Mouse (Mus musculus) left cerebral cortex, adult 8-10 months (tissue): Measurements from ENCODE around the gene Stxbp3. TPM values are rescaled to one million over a fixed set of nuclear protein-coding genes. Genes with fewer than 3 reads are reported as not detected.

Source experiments
- DNase-seq, 2 experiments: peaks; one replicate each; pipeline ENCODE4 v3.0.0; 2022; ENCODE audit warnings: low spot score in 2 of 2
- total RNA-seq, 4 experiments: library from RNA; stranded (reverse); gene quantifications; 2 replicates each; pipeline ENCODE4 v1.2.4; 2022

Gene Stxbp3
- total RNA-seq, 4 experiments from 2014 or later, result 25.3 to 32.4 (median 28.7) TPM

DNA sequence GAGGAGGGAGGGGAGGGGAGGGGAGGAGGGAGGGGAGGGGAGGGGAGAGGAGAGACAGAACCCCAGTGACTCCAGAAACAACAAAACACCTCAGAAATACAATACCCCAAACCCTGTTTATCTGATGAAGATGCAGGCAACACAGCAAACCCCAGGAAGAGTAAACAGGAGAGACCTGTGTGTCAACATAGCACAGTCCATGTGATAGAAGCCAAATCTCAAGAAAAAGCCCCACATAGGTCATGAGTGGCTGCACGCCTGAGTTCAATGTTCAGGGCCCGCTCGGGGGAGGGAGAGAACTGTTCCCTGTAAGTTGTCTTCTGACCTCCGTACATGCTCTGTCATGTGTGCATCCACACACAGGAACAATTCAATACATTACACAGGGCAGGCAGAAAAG is 43.9 kb downstream of the Stxbp3 start:
- no peak for DNase-seq

DNA sequence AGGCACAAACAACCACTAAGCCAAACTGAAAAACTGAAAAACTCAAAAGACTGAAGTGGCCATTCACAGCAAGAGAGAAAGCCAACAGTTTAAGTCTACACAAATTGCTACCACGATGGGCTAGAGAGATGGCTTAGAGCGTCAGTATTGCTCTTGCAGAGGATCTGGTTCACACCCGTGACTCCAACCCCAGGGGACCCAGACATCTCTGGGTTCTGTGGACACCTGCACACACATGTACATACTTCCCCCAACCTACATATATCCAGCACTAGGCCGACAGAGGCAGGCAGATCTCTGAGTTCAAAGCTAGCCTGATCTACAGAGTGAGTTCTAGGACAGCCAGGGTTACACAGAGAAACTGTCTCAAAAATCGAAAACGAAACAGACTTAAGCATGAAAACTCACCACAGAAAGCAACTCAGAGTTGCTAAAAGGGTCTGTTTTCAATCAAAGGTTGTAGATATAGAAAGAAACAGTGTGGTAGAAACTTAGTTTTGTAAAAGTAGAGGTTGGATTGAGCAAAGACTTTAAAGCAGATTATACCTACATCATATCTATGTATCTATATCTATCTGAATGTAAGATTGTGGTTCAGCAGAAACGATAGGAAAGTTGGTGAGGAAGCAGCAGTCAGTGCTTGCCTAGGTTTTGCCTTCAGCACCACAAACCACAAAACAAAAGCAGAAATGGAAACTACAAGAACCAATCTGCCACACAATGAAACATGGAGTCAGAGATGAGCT is 44.6 kb downstream of the Stxbp3 start:
- no peak for DNase-seq

DNA sequence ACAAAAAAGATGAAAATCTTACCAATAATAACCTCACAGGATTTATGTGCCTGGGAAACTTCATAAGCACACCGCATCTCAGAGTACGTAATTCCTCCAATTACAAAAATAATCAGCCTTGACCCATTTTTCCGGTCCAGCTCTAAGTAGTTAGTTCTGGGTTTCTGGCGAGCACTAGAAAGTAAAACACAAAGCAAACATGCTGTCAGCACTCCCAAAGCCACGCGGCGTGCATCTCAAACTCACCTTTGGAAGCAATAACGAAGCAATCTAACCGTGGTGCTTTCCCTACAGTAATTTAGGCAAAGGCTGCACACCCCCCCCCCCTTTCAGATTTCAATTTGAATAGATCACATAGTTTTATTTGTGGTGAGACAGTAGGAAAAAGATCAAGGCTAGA is 45.5 kb downstream of the Stxbp3 start:
- no peak for DNase-seq

GRCm38 (mm10) chr3:108792420-108792819 is 47.9 kb downstream of the Stxbp3 start:
- DNase-seq, result no peak

DNA sequence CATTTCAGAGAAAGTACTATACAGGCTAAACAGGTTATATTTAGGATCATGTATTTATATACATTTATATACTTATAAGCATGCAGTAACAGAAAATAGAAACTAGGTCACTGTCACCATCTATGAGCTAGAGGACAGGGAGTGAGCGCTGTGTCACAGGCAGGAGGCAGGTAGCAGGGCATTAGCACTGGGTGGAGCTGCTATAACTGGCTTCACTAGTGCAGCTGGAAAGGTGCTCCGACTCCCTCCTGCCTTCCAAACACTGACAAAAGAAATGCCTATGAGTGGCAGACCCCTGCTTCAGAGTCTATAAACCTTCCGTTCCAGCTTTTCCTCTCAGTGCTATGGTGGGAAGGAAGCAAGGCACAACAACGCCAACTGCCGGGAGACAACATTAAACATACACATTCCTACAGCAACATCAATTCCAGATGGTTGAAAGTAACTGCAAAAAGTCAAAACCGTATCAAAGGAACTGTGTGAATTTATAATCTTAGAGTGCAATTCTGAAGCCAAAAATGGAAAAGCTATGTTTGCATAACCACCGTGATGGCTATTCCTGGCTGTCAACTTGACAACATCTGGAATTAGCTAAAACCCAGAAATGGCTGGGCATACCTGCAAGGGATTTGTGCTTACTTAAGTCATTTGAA is 49.1 kb downstream of the Stxbp3 start:
- DNase-seq, result no peak

DNA sequence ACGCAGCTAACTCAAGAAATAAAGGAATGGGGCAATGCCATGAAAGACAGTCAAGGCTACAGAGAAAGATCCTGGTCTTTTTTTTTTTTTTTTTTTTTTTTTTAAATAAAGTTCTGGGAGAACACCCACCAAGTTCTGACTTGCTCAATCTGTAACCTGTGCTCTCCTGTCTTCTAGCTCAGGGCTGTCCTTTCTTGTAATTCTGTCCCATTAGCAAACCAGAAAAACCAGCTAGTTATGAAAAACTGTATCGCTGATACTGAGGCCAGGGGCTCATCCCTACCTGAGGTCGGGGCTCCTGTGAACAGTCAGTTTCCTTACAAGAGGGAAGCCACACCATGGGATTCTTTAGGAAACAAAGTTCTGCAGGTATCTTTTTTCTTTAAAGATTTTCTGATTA is 49.8 kb downstream of the Stxbp3 start:
- no peak for DNase-seq

- DNase-seq, result no peak
These were observed 51.0 kb downstream of the Stxbp3 start for GRCm38 (mm10) chr3:108789299-108789698.

DNA sequence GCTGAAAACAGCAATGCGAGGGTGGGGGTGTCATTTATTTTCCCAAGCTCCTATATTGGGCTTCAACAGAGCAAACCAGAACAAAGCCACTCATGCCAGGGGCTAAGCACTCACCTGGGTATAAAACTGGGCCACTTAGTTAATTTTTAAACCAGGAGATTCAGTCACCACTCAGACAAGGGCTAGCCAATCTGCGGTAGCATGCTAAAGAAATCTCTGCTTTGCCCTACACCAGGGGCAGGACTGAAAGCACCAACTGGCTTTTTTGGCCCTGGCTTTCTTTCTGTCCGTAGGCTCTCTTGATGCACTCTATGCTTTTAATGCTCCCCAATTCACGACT is 51.9 kb downstream of the Stxbp3 start:
- no peak for DNase-seq

GRCm38 (mm10) chr3:108787754-108788454 is 52.4 kb downstream of the Stxbp3 start:
- DNase-seq, result no peak

DNA sequence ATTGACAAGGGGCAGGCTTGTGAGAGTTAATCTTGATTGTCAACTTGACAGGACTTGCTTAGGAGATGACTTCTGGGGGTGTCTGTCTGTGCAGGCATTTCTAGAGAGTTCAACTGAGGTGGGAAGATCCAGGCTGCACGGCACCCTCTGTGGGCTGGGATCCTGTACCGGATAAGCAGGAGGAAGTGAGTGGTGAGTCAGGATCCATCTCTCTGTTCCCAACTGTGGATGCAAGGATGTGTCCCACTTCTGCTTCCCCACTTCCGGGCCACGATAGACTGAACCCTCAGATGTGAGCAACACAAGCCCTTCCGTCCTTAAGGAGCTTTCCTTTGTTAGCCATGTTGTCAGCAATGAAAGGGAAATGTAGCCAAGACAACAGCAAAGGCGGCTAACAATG is 53.8 kb downstream of the Stxbp3 start:
- DNase-seq, result no peak

GRCm38 (mm10) chr3:108782364-108782895 is 57.9 kb downstream of the Stxbp3 start:
- no peak for DNase-seq

- no peak for DNase-seq
These were observed 58.4 kb downstream of the Stxbp3 start for GRCm38 (mm10) chr3:108781884-108782270.

DNA sequence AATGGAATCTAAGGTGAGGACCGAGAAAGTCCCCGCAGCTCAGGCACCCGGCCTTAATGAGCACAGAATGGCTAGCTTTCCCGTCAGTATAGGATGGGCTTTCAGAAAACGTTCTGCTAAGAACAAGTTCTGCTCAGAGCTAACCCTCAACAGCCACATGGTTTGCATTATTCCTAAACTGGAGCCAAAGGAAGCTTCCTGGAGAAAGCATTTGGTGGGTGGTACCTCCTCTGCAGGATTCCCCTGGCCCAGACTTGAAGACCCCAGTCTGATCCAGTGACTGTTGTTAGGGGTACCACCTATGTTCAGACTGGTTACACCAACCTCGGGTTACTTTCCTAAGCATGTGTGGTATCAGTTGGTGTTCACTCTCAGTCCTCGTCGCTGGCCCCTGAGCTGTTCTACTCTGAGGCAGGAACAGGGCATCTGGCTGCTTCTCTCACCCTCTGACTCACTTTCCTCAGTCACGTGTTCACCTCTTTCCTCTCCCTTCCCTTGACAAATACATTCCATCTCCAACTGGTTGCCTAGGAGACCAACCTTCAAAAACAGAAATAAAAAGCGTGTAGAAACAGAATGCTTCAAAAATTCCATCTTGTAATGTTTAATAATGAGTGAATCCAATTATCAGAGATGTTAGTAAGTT is 59.0 kb downstream of the Stxbp3 start:
- peak in 1 of 2 experiments; percentile 64 for DNase-seq

- no peak for DNase-seq
These were observed 61.4 kb downstream of the Stxbp3 start for GRCm38 (mm10) chr3:108778761-108779540.

- no peak for DNase-seq
These were observed 67.5 kb downstream of the Stxbp3 start for GRCm38 (mm10) chr3:108772811-108773210.

- peak; percentile 46 to 66 for DNase-seq
These were observed 68.1 kb downstream of the Stxbp3 start for GRCm38 (mm10) chr3:108772211-108772610.

- peak in 1 of 2 experiments; percentile 60 for DNase-seq
These were observed 69.5 kb downstream of the Stxbp3 start for GRCm38 (mm10) chr3:108770725-108771368.

- no peak for DNase-seq
These were observed 70.8 kb downstream of the Stxbp3 start for GRCm38 (mm10) chr3:108769547-108769946.

DNA sequence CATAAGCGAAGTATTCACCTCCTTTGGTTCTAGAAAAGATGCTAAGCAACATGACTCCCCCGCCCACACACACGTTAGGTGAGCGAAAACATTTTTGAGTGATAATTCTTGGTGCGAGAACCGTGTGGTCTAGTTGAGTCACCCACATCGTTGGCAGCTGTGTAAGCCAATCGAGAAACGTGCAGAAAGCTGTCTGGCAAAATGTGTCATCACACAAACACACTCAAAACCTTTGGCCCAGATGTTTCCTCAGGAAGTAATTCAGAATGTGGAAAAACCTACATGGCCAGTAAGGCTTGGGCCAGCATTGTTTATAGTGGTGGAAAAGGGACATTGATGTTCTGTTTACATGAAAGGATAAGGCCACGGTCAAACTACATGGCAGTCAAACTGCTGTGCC is 72.9 kb downstream of the Stxbp3 start:
- DNase-seq, result no peak

DNA sequence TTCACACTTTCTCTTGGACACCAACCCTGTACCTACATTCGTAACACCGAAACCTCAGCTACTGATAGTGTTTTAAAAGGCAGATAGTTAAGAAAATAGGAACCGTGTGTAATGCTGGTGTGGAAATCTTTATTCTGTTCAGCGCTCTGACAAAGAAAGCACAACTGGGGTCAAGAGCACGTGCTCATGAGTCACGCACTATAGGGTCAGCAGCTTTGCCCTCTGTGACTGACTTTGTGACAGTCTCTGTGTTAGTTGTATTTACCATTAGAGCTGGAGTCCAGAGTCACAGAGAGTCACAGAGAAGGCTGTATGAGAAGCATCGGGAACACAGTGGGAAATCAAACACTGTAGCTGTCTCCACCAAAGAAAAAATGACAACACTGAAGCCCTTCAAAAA is 73.4 kb downstream of the Stxbp3 start:
- DNase-seq, result no peak
